Mouse (Mus musculus) midbrain, embryonic 16.5 days (tissue): ENCODE data around the gene Sbk1. TPM values are rescaled to one million over a fixed set of nuclear protein-coding genes. Genes with fewer than 3 reads are reported as not detected.

ENCODE experiments used
- ATAC-seq: fragments of 200-750 bp; cut with Nextera tagmentation; 2 replicates; pipeline ENCODE4 v1.8.0; 2017; ENCODE audit warnings: moderate TSS enrichment
- H3K27ac ChIP-seq: fragments of 300-500 bp; sonication (generic); 2 replicates; pipeline ENCODE4 v1.5.1; 2014; ENCODE audit warnings: mild to moderate bottlenecking, low read length, mixed read lengths
- H3K27me3 ChIP-seq: fragments of 300-500 bp; sonication (generic); 2 replicates; pipeline ENCODE4 v1.6.1; 2014; ENCODE audit warnings: low read depth, low read length, mixed read lengths; ENCODE audit not compliant: control insufficient read depth, insufficient read depth
- H3K36me3 ChIP-seq: fragments of 300-500 bp; sonication (generic); 2 replicates; pipeline ENCODE4 v1.6.1; 2014; ENCODE audit warnings: mild to moderate bottlenecking, low read length, moderate library complexity, mixed read lengths; ENCODE audit not compliant: control insufficient read depth, insufficient read depth
- H3K4me1 ChIP-seq: fragments of 300-500 bp; sonication (generic); 2 replicates; pipeline ENCODE4 v1.6.1; 2014; ENCODE audit warnings: mild to moderate bottlenecking, low read length, mixed read lengths; ENCODE audit not compliant: control insufficient read depth, insufficient read depth
- H3K4me2 ChIP-seq: fragments of 300-500 bp; sonication (generic); 2 replicates; pipeline ENCODE4 v1.6.1; 2014; ENCODE audit warnings: mild to moderate bottlenecking, low read length, mixed read lengths
- H3K4me3 ChIP-seq: fragments of 300-500 bp; sonication (generic); 2 replicates; pipeline ENCODE4 v1.5.1; 2014; ENCODE audit warnings: low read depth, mild to moderate bottlenecking, low read length, moderate library complexity, mixed read lengths
- H3K9ac ChIP-seq: fragments of 300-500 bp; sonication (generic); 2 replicates; pipeline ENCODE4 v1.6.1; 2014; ENCODE audit warnings: low read depth, low read length, mixed read lengths
- H3K9me3 ChIP-seq: fragments of 300-500 bp; sonication (generic); replicated peaks from 2 replicates; pipeline ENCODE4 v1.6.1; 2014; ENCODE audit warnings: mild to moderate bottlenecking, low read length, mixed read lengths; ENCODE audit not compliant: control insufficient read depth, poor library complexity, severe bottlenecking
- WGBS: fragments of 180-500 bp; shearing (Covaris S2); extraction: QIAGEN DNeasy Blood & Tissue Kit; methylation state at CpG from one replicate; pipeline ENCODE4 v1.1.7; 2014; 5-methylcytosine and 5-hydroxymethylcytosine counted together
- polyA plus RNA-seq: library from polyadenylated mRNA; unstranded; fragments of >200 nt; fragmentation: Nextera tagmentation; extraction: Ambion mirVana; gene quantifications from 2 replicates; pipeline ENCODE4 v1.2.1, GENCODE M21; 2015

The Sbk1 gene
- polyA plus RNA-seq = 233 and 251 TPM in 2 replicates

- peak within 1 kb of the TSS; percentile 88 for H3K4me3 ChIP-seq
- 0% methylated on average over 78 of the region's 85 CpGs for WGBS
Observed at GRCm38 (mm10) chr7:126271712-126272683, at the start of gene Sbk1. Sbk1 (plus strand) TSS chr7:126272619.

GRCm38 (mm10) chr7:126222753-126223152, 49.7 kb upstream of the Sbk1 start:
- no peaks in the 10 kb centered on the region; the same call in 1 of the 2 replicates for H3K27me3 ChIP-seq
- no peak overlapping the region for H3K27ac ChIP-seq
- no peaks in the 10 kb centered on the region for H3K4me1 ChIP-seq
- no peak for ATAC-seq
- no peaks in the 10 kb centered on the region for H3K9me3 ChIP-seq
- 63% methylated on average over 3 of the region's 3 CpGs for WGBS
- no peaks in the 10 kb centered on the region for H3K36me3 ChIP-seq
- no peak overlapping the region for H3K9ac ChIP-seq
- H3K4me2 ChIP-seq = no peak overlapping the region
- H3K4me3 ChIP-seq = no peak overlapping the region

More at GRCm38 (mm10) chr7:126271712-126272683, at the start of gene Sbk1:
- H3K4me1 ChIP-seq = peaks cover 31% of the 10 kb centered on the region
- H3K36me3 ChIP-seq = peaks cover 2% of the 10 kb centered on the region; the same call in 1 of the 2 replicates
- H3K27ac ChIP-seq = peak within 1 kb of the TSS; percentile 98
- no peaks in the 10 kb centered on the region for H3K9me3 ChIP-seq
- peak within 1 kb of the TSS; percentile 87 for H3K4me2 ChIP-seq
- ATAC-seq = peak; percentile 88
- peak within 1 kb of the TSS; percentile 100 for H3K9ac ChIP-seq
- H3K27me3 ChIP-seq = no peaks in the 10 kb centered on the region

GRCm38 (mm10) chr7:126226136-126226535, 46.3 kb upstream of the Sbk1 start:
- no peak overlapping the region for H3K4me2 ChIP-seq
- 32% methylated on average over 5 of the region's 5 CpGs for WGBS
- H3K27me3 ChIP-seq = no peaks in the 10 kb centered on the region; the same call in 1 of the 2 replicates
- no peak overlapping the region for H3K4me3 ChIP-seq
- no peak overlapping the region for H3K27ac ChIP-seq
- ATAC-seq = no peak
- H3K4me1 ChIP-seq = no peaks in the 10 kb centered on the region
- H3K9ac ChIP-seq = no peak overlapping the region
- no peaks in the 10 kb centered on the region for H3K36me3 ChIP-seq
- no peaks in the 10 kb centered on the region for H3K9me3 ChIP-seq

- H3K9ac ChIP-seq = no peak overlapping the region
- WGBS = 79% methylated on average over 8 of the region's 8 CpGs
Observed at GRCm38 (mm10) chr7:126230357-126231148, 41.9 kb upstream of the Sbk1 start.

GRCm38 (mm10) chr7:126232345-126233071, 39.9 kb upstream of the Sbk1 start:
- Histone ChIP-seq H3K27ac (no peak overlapping the region), H3K4me2 (no peak overlapping the region), H3K27me3 (no peaks in the 10 kb centered on the region), H3K36me3 (no peaks in the 10 kb centered on the region), H3K9me3 (no peaks in the 10 kb centered on the region), H3K4me3 (no peak overlapping the region), H3K4me1 (no peaks in the 10 kb centered on the region), H3K9ac (no peak overlapping the region)
- 88% methylated on average over 7 of the region's 8 CpGs for WGBS
- no peak for ATAC-seq

More at GRCm38 (mm10) chr7:126230357-126231148, 41.9 kb upstream of the Sbk1 start:
- no peak overlapping the region for H3K4me2 ChIP-seq
- H3K9me3 ChIP-seq = no peaks in the 10 kb centered on the region
- ATAC-seq = no peak
- no peaks in the 10 kb centered on the region; the same call in 1 of the 2 replicates for H3K27me3 ChIP-seq
- H3K4me3 ChIP-seq = no peak overlapping the region
- H3K4me1 ChIP-seq = no peaks in the 10 kb centered on the region
- H3K36me3 ChIP-seq = no peaks in the 10 kb centered on the region
- H3K27ac ChIP-seq = no peak overlapping the region

GRCm38 (mm10) chr7:126234611-126235010, 37.8 kb upstream of the Sbk1 start:
- Histone ChIP-seq H3K27me3 (no peaks in the 10 kb centered on the region), H3K9ac (no peak overlapping the region), H3K9me3 (no peaks in the 10 kb centered on the region), H3K4me3 (no peak overlapping the region), H3K4me1 (no peaks in the 10 kb centered on the region), H3K36me3 (no peaks in the 10 kb centered on the region), H3K4me2 (no peak overlapping the region), H3K27ac (no peak overlapping the region)
- WGBS = 85% methylated on average over 3 of the region's 3 CpGs
- ATAC-seq = no peak

- Histone ChIP-seq H3K36me3 (no peaks in the 10 kb centered on the region), H3K27me3 (no peaks in the 10 kb centered on the region), H3K9ac (no peak overlapping the region), H3K4me3 (no peak overlapping the region), H3K4me2 (no peak overlapping the region), H3K9me3 (no peaks in the 10 kb centered on the region), H3K27ac (no peak overlapping the region), H3K4me1 (no peaks in the 10 kb centered on the region)
- no peak for ATAC-seq
- WGBS = 71% methylated on average over 11 of the region's 11 CpGs
Observed at GRCm38 (mm10) chr7:126236083-126236793, 36.2 kb upstream of the Sbk1 start.

GRCm38 (mm10) chr7:126236794-126237192, 35.6 kb upstream of the Sbk1 start:
- H3K36me3 ChIP-seq = no peaks in the 10 kb centered on the region
- H3K27ac ChIP-seq = no peak overlapping the region
- no peak overlapping the region for H3K9ac ChIP-seq
- WGBS = 87% methylated on average over 5 of the region's 5 CpGs
- no peaks in the 10 kb centered on the region for H3K4me1 ChIP-seq
- no peaks in the 10 kb centered on the region for H3K9me3 ChIP-seq
- H3K27me3 ChIP-seq = no peaks in the 10 kb centered on the region
- no peak overlapping the region for H3K4me3 ChIP-seq
- ATAC-seq = no peak
- no peak overlapping the region for H3K4me2 ChIP-seq
